Mouse (Mus musculus): ENCODE measurements around the gene Inhbe.

The Inhbe gene

GRCm38 (mm10) chr10:127353909-127354895 lies at the start of gene Inhbe:
TSS of gene Inhbe (minus strand) at chr10:127354411.
- peak; percentile 80 to 90 for DNase-seq (ENCODE audit: low spot score in 2 of 2)

GRCm38 (mm10) chr10:127391774-127392173 lies 37.6 kb upstream of the Inhbe start:
- no peak for DNase-seq (ENCODE audit: low spot score in 2 of 2)

GRCm38 (mm10) chr10:127381743-127382134 lies 27.5 kb upstream of the Inhbe start:
- DNase-seq (ENCODE audit: low spot score in 2 of 2), result no peak

GRCm38 (mm10) chr10:127380767-127381742 lies 26.8 kb upstream of the Inhbe start:
- DNase-seq (ENCODE audit: low spot score in 2 of 2), result peak; percentile 32 to 37

- DNase-seq (ENCODE audit: low spot score in 2 of 2), result peak; percentile 87 to 91
Observed at GRCm38 (mm10) chr10:127380251-127380691, 26.1 kb upstream of the Inhbe start, which contains the start of gene R3hdm2. TSS of gene R3hdm2 (plus strand) at chr10:127380327.

GRCm38 (mm10) chr10:127379654-127380053 lies 25.4 kb upstream of the Inhbe start:
- no peak for DNase-seq (ENCODE audit: low spot score in 2 of 2)

- no peak for DNase-seq (ENCODE audit: low spot score in 2 of 2)
Observed at GRCm38 (mm10) chr10:127377700-127378099, 23.5 kb upstream of the Inhbe start.

- no peak for DNase-seq (ENCODE audit: low spot score in 2 of 2)
Observed at GRCm38 (mm10) chr10:127371023-127371422, 16.8 kb upstream of the Inhbe start.

GRCm38 (mm10) chr10:127369834-127370820 lies 15.9 kb upstream of the Inhbe start, which contains the start of gene Inhbc:
TSS of gene Inhbc (minus strand) at chr10:127370431.
- DNase-seq (ENCODE audit: low spot score in 2 of 2), result no peak

GRCm38 (mm10) chr10:127368273-127368672 lies 14.1 kb upstream of the Inhbe start:
- no peak for DNase-seq (ENCODE audit: low spot score in 2 of 2)

- no peak for DNase-seq (ENCODE audit: low spot score in 2 of 2)
Observed at GRCm38 (mm10) chr10:127367116-127367515, 12.9 kb upstream of the Inhbe start.

GRCm38 (mm10) chr10:127360714-127361113 lies 6.5 kb upstream of the Inhbe start:
- DNase-seq (ENCODE audit: low spot score in 2 of 2), result no peak

- no peak for DNase-seq (ENCODE audit: low spot score in 2 of 2)
Observed at GRCm38 (mm10) chr10:127355336-127355735, 1.1 kb upstream of the Inhbe start.

- DNase-seq (ENCODE audit: low spot score in 2 of 2), result no peak
Observed at GRCm38 (mm10) chr10:127352766-127353165, 1.4 kb downstream of the Inhbe start.

GRCm38 (mm10) chr10:127352187-127352586 lies 2.0 kb downstream of the Inhbe start:
- no peak for DNase-seq (ENCODE audit: low spot score in 2 of 2)

- DNase-seq (ENCODE audit: low spot score in 2 of 2), result no peak
Observed at GRCm38 (mm10) chr10:127351719-127352118, 2.5 kb downstream of the Inhbe start.

- DNase-seq (ENCODE audit: low spot score in 2 of 2), result no peak
Observed at GRCm38 (mm10) chr10:127351285-127351595, 3.0 kb downstream of the Inhbe start.

- DNase-seq (ENCODE audit: low spot score in 2 of 2), result peak; percentile 68 to 78
Observed at GRCm38 (mm10) chr10:127350594-127351284, 3.5 kb downstream of the Inhbe start.

GRCm38 (mm10) chr10:127349810-127350209 lies 4.4 kb downstream of the Inhbe start:
- DNase-seq (ENCODE audit: low spot score in 2 of 2), result peak in 1 of 2 experiments; percentile 54

GRCm38 (mm10) chr10:127348957-127349356 lies 5.3 kb downstream of the Inhbe start:
- DNase-seq (ENCODE audit: low spot score in 2 of 2), result no peak
